In the genomic region with DNA sequence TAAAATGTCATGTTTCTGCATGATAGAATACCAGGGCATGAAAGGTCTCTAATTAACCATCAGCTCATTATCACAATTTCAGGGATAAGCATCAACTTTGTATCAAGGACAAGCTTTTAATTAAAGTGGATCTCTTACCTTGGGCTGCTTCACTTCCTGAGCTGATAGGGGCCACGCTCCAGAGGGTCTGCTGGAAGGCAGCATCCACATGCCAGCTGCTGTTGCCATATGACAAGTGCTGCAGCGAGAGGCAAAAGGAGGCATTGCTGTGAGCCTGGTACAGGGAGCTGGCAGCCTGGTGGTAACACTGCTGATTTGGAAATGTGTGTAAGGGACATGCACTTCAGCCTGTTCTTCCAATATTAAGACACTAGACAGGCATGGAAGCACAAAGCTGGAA, we compare ENCODE assay signal across 20 mouse cellular contexts.
DNase-seq lines count a peak whose midpoint lies in the region; ATAC-seq lines count a peak whose summit lies in the region.
"Had no signal": no experiment of that assay in that cellular context is flagged by ENCODE, and none has a peak within 500 bp of the region (broad histone marks: within the 10 kb centered on the region; RNA-seq: fewer than 3 reads in every experiment).

No protein-coding gene starts in this region.

- no peaks in the 10 kb centered on the region for H3K27me3 ChIP-seq in hindbrain, embryonic 13.5 days
- H3K27me3 ChIP-seq in hindbrain, embryonic 10.5 days (ENCODE audit: insufficient read depth, poor library complexity, severe bottlenecking), result no peaks in the 10 kb centered on the region
- H3K27me3 ChIP-seq: lung, embryonic 15.5 days had no signal

- no peaks in the 10 kb centered on the region for H3K36me3 ChIP-seq in hindbrain, embryonic 13.5 days
- no peaks in the 10 kb centered on the region for H3K36me3 ChIP-seq in hindbrain, embryonic 10.5 days
- H3K36me3 ChIP-seq: lung, embryonic 15.5 days had no signal

- no peak overlapping the region for H3K4me2 ChIP-seq in hindbrain, embryonic 13.5 days
- H3K4me2 ChIP-seq: heart, embryonic 11.5 days; lung, embryonic 15.5 days; midbrain, embryonic 11.5 days had no signal

- 77% methylated on average over 2 of the region's 2 CpGs for WGBS in hindbrain, embryonic 13.5 days
- WGBS in hindbrain, embryonic 10.5 days, result 82% methylated on average over 2 of the region's 2 CpGs

- H3K9me3 ChIP-seq in hindbrain, embryonic 13.5 days, result no peaks in the 10 kb centered on the region
- no peaks in the 10 kb centered on the region for H3K9me3 ChIP-seq in hindbrain, embryonic 10.5 days
- H3K9me3 ChIP-seq: lung, embryonic 15.5 days had no signal

- no peak for DNase-seq in hindbrain, embryonic 10.5 days (ENCODE audit: low spot score)
- peak; percentile 51 for DNase-seq in layer of hippocampus, adult 9-11 months
- DNase-seq in layer of hippocampus, postnatal 25 days (ENCODE audit: extremely low spot score in 1 of 2, low spot score in 1 of 2), result no peak
- DNase-seq in Muller cell, postnatal 12 days (ENCODE audit: inconsistent ontology term), result peak; percentile 19
- peak; percentile 43 for DNase-seq in brain, adult 2 months (ENCODE audit: low read depth, low spot score)
- no peak for DNase-seq in urinary bladder, postnatal 14 days (ENCODE audit: low spot score)
- DNase-seq: adrenal gland, adult 2 months; cerebellum, adult 11 months; heart, postnatal 10 days; kidney, adult 18-20 months; lung, postnatal 4 days; right cerebral cortex, postnatal 4 days; thymus, postnatal 14 days had no signal

- H3K4me3 ChIP-seq in hindbrain, embryonic 13.5 days, result no peak overlapping the region
- H3K4me3 ChIP-seq in hindbrain, embryonic 10.5 days, result no peak overlapping the region
- H3K4me3 ChIP-seq: lung, embryonic 15.5 days; myocyte had no signal

- no peak overlapping the region for H3K27ac ChIP-seq in hindbrain, embryonic 13.5 days
- H3K27ac ChIP-seq in hindbrain, embryonic 10.5 days, result no peak overlapping the region
- H3K27ac ChIP-seq: kidney, postnatal 0 days; liver, embryonic 14.5 days; lung, embryonic 15.5 days had no signal

- no peaks in the 10 kb centered on the region for H3K4me1 ChIP-seq in hindbrain, embryonic 13.5 days (replicated peaks)
- no peaks in the 10 kb centered on the region for H3K4me1 ChIP-seq in hindbrain, embryonic 10.5 days (replicated peaks)
- H3K4me1 ChIP-seq: lung, embryonic 15.5 days had no signal

- peak; percentile 50; the same call in 1 of the 2 replicates for ATAC-seq in hindbrain, embryonic 13.5 days (ENCODE audit: low FRiP score)

- no peak overlapping the region for H3K9ac ChIP-seq in hindbrain, embryonic 13.5 days
- H3K9ac ChIP-seq: liver, embryonic 14.5 days; lung, embryonic 15.5 days had no signal

Comparison
In these comparisons a context has a peak if more than half of its experiments do, and no peak if none do; other contexts are left out.
1. DNase-seq: peak in layer of hippocampus, adult 9-11 months (single experiment), Muller cell, postnatal 12 days (single experiment) and brain, adult 2 months (single experiment); none in hindbrain, embryonic 10.5 days (single experiment), layer of hippocampus, postnatal 25 days (0 of 2) and urinary bladder, postnatal 14 days (single experiment).